Mouse (Mus musculus): ENCODE measurements around the gene Cables2.

Cables2 gene

DNA sequence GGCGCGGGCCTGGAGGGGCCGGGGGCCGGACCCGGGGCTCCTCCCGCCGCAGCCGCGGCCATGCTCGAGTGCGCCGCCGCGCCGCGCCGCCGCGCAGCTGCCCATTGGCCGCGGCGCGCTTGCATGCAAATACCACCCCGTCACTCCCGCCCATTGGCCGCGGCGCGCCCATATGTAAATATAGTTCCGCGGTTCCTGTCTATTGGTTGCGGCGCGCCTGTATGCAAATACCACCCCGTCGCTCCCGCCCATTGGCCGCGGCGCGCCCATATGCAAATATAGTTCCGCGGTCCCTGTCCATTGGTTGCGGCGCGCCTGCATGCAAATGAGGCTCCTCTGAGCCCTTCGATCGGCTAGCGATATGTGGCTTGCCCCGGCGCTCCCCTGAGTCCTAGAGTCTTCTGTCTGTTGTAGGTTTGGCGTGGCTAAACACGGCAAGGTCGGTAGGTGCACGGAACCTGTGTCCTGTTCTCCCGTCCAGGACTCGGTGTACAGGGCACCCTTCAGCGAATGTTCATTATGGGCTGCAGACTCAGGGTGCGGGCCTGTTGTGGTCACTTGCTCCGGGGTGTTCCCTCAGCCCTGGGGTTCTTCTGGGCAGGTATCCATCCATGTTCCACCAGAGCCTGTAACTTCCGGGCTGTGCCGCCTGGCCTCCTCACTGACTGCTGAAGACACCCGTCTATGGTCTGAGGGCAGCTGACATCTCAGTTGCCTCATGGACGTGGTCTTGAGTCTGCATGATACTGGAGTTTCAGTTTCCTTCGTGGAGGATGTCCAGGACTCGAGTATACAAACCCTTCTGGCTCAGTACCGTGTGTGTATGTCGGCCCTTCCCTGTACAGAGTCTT is at the start of gene Cables2:
Gene Cables2, minus strand, starts transcription at position 103 of the 851 bp plus-strand sequence.
- peak; percentile 94 for DNase-seq

GRCm38 (mm10) chr2:180322674-180323355 is 49.5 kb upstream of the Cables2 start:
- DNase-seq = no peak

- DNase-seq = no peak
Observed at GRCm38 (mm10) chr2:180320216-180320615, 46.9 kb upstream of the Cables2 start.

DNA sequence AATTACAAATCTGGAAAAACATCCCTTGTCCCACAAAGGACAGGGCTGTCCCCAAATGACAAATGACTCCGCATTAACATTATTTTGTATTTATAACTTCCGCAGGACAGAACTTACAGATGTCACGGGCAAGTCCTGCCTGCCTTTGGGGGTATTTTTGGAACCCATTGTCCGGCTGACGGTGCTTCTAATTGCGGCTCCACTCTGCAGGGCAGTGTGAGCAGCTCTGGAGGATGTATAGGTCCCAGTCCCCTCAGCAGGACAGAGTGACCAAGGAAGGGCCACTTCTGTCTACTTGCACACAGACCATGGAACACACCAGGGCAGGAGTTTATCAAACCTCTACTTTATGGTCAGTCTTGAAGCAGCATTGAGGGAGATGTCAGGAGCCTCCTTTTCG is 44.3 kb upstream of the Cables2 start:
- no peak for DNase-seq

DNA sequence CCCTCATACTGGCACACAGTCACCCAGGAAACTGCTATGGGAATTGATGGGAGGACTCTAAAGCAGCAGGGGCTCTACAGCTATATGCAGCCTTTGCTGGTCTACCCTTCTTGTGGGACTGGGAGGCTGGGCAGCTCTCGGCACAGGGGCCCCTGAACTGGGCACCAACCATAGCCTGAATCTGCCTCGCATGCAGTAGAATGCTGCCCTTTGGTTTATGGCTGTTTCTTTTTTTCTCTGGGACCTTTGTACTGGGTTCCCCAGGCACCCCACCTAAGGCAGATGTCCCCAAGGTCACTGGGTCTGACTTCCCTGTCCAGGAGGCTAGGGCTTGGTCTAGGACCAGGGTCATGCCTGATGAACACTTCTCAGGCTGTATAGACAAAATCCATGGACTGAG is 41.0 kb upstream of the Cables2 start:
- DNase-seq = no peak

DNA sequence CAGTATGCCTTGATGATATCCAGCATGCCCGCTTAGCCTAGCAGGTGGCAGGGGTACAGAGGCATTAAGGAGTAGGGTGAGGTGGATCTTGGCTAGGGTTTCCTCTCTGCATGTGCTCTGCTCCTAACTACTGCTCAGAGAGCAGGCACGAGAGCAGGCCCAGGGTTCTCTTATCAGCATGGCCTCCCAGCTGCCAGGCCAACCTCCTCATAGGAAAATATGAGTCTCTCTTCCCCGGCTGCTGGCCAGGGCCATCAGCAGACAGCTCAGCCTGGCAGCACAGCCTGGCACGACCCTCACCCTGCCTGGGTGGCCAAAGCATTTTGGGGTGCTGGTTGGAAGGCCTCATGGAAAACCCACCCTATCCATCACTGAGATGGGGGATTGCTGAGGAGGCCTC is 37.9 kb upstream of the Cables2 start:
- no peak for DNase-seq

DNA sequence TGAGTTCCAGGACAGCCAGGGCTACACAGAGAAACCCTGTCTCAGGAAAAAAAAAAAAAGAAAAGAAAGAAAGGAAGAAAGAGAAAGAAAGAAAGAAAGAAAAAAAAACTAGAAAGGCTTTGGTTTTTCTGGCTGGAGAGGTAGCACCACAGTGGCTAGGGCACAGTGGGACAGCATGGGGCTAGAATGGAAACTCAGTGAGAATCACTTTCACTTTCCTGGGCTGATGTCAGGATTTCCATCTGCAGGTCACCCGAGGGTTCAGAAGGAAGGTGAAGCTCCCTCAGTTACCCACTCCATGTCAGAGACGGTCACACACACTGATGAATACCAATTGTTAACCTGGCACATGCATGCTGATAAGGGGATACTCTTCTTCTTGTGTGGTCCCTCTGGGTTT is 34.4 kb upstream of the Cables2 start:
- no peak for DNase-seq

GRCm38 (mm10) chr2:180306423-180307168 is 33.3 kb upstream of the Cables2 start:
- DNase-seq = no peak

DNA sequence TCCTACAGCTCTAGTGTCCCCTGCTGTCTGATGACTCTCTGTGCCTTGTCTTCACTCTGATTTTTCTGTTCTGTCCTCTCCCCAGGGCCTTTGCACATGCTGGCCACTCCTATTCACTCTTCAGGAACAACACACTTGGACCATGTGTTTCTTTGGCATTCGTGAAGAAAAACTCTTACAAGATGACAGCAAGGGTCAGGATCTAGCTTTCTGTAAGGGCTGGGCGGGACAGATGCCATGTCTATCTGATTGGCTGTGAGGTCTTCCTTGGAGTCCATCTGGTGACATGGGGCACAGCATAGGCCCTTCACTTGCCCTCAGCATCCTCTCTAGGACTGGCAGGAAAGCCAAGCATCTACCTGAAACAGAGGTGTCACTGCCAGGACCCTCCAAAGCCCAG is 32.7 kb upstream of the Cables2 start:
- DNase-seq = no peak

- DNase-seq = no peak
Observed at GRCm38 (mm10) chr2:180305490-180305889, 32.2 kb upstream of the Cables2 start.

- no peak for DNase-seq
Observed at GRCm38 (mm10) chr2:180304554-180304953, 31.3 kb upstream of the Cables2 start.

DNA sequence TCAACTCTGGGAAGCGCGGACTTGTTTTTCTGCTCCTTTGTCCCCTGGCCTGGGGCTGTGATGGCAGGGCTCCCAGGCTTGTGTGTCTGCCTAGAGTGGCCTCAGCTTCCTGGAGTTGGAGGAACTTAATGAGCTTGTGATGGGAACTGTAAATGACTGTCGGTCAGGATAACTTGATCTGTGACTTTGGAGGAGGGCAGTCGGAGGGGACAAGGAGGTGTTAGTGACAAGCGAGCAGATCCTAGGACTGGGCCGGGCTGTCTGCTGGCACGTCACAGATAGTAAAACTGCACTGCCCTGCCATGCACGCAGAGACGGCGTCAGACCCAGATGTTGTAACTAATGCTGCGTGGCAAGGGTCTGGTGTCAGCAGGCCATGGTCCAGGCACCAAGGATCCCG is 30.2 kb upstream of the Cables2 start:
- no peak for DNase-seq

- DNase-seq = no peak
Observed at GRCm38 (mm10) chr2:180302201-180302600, 28.9 kb upstream of the Cables2 start.

GRCm38 (mm10) chr2:180300771-180301170 is 27.5 kb upstream of the Cables2 start:
- DNase-seq = no peak

GRCm38 (mm10) chr2:180300252-180300651 is 27.0 kb upstream of the Cables2 start:
- no peak for DNase-seq

DNA sequence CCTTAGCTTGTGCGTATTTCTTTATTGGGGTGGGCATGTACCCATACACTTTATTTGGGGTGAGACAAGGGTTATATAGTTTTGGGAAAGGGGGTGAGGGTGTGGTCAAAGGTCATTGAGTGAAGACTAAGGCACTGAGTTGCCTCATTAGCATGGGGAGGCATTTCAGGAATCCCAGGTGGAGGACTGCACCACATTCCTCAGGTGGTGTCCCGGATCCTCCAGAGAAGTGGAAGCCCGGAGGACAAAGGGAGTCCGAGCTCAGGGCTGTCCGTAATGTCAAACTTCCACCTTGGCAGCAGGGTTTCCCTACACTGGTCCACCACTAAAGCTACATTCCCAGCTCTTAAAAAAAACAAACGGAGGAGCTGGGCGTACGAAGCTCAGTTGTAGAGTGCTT is 19.6 kb upstream of the Cables2 start:
- no peak for DNase-seq

GRCm38 (mm10) chr2:180292026-180292425 is 18.7 kb upstream of the Cables2 start:
- no peak for DNase-seq

- DNase-seq = no peak
Observed at GRCm38 (mm10) chr2:180291566-180291965, 18.3 kb upstream of the Cables2 start.

DNA sequence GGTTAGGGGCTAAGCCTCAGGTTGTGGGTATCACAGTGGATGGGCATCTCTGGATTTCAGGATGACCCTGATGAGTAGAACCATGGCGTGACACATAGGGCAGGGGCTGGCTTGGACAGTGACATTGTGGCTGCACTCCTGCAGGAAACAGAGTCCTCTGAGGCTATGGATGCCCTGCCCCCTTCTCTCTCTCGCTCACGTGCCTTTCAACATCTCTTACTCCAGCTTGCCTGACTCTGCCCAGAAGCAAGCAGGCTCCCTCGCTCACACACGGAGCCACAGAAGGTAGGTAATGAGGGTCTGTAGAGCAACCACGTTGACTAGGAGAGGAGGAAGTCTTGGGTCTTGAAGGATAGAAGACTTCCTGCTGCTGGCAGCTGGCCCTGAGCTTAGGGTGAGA is 17.2 kb upstream of the Cables2 start:
- DNase-seq = no peak

- no peak for DNase-seq
Observed at GRCm38 (mm10) chr2:180289440-180290108, 16.3 kb upstream of the Cables2 start, which contains the start of gene Rbbp8nl. TSS of gene Rbbp8nl (minus strand) at chr2:180289879.

DNA sequence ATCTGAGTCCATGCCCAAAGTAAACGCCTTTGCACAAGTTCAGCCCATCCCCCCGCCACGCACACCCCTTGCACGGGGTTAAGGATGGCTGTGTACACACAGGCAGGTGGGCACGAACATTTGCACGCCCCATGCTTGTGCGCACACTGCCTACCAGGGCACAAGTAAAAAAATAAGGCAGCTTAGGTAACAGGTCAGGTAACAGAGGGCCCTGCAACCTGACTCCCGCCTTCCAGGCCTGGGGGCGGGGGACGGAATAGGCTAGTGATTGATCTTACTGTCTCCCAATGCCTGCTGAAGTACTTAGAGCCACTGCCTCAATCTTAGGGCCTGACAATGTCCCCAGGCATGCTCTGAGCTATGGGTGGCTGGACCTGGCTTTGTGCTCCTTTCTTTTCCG is 15.7 kb upstream of the Cables2 start:
- no peak for DNase-seq

GRCm38 (mm10) chr2:180279321-180279720 is 6.0 kb upstream of the Cables2 start:
- no peak for DNase-seq

DNA sequence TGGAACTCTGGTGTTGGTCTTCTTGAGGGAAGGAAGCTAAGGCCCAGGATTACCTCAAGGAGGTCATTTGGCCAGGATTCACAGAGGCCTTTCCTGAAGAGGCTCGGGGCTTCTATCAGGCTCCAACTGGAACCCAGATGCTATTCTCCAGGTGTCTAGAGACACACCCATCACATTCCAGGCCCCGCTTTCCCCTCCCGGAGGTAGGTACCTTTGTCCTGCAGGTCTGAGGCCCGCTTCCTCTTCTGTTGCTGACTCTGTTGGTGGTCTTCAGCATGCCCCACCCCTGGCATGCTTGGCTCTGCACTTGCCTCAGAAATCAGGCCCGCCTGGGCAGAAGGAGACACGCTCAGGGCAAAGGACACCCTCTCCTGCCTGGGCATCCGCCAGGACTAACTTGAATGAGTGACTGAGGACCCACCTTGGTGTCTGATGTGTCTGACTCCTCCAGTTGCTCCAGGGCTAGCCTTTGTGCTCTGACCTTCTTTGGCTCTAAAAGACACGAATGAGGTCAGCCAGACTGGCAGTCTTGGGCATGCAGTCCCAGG is 4.6 kb upstream of the Cables2 start:
- DNase-seq = no peak

All from thymus, postnatal 14 days (tissue).